Mouse (Mus musculus): ENCODE measurements around the gene Prc1.

DNA sequence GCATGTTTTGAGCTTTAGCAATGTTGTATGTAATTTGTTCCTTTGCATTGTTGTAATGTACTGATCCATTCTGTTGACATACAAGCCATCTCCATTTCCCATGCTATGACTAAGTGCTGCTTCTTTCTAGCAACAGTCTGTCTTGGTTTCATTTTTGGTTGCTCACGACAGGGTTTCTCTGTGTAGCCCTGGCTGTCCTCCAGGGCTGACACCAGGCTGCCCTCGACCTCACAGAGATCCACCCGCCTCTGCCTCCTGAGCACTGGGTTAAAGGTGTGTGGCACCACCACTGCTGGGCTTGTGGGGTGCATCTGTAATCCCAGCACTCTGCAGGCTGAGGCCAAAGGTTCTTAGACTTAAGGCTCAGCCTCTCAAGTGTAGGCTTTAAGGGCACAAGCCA, 5.3 kb downstream of the Prc1 start:
- no peak for TF ChIP-seq POLR2A (IDR thresholded peaks at IDR 0.05; ENCODE audit: low read depth, low read length)
- TF ChIP-seq EP300 (IDR thresholded peaks at IDR 0.05; ENCODE audit: low read length) = no peak

Data from CH12.LX (cell line).